Mouse (Mus musculus) cerebellum, postnatal 10 days (tissue): ENCODE data around the gene AW549877.

ENCODE experiments used
- DNase-seq, 2 experiments: peaks; one replicate each; pipeline ENCODE4 v3.0.0; 2021; ENCODE audit warnings: mixed read lengths in 2 of 2

Gene AW549877

DNA sequence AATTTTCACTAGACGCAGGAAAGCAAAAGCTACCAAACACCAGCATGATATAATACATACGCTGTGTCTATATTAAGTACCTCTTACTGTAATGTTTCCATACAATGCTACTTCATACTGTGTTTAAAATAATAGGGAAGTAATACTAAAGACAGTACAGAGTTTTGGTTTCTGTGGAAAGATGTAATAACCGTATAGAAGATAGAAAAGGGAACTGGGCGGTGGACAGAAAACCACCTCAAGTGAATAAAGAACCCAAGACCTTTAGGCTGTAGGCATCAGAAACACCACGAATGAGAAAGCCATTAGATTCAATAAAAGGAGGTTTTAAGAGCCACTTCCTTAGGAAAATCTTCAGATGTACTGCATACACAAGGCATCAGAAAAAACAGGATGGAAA, 12.8 kb downstream of the AW549877 start:
- no peak for DNase-seq

DNA sequence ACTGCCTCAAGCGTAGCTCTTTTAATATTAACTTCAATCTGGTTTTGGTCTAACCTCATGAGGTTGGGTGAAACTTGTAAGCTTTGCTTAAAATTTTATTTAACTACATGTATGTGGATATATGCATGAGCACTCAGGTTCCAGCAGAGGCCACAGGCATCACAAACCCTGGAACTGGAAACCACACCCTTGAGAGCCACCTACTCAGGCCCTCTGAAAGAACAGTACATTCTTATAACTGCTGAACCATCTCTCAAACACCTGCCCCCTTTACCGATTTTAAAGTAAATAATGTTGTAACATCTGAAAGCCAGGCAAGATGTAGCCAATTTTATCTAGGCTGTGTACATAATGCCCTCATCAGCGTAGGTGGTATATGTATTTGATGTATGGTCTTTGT, 15.7 kb downstream of the AW549877 start:
- no peak for DNase-seq

DNA sequence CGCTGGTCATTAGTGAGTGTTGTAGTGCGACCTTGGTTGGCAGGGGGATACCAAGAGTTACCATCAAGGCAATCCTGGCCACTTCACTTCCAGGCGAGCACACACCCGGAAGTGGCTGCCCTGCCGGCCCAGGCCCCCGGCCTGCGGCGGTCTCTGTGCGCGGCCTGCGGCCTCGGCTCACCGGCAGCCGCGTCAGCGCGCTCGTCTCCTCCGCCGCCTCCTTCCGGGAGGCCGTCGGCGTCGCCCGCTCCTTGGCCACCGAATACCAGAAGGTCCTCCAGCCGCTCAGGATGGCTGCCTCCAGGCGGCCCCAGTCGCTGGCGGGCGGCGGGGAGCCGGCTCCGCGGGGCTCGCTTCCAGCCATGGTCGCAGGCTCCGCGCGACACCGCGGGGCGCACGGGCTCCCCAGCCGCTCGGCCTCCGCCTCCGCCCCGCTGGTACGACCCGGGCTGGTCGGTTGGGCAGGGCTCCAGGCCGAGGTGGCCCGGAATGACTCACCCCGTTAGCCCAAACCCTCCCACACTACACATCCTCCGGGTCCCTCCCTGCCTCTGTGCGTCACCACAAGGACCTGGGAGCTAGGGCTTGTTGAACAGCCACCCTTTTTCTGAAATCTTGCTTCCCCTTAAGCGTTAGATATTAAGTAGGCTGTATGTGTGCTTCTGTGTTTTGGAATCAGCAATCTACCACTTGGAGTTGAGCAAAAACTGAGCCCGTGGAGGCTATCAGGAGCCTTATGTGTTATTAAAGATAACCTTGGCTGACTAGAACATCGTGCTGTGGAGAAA, 16.3 kb downstream of the AW549877 start, which contains the start of gene Fbxo4:
Gene Fbxo4 (minus strand): TSS at position 513 of the 788 bp plus-strand sequence.
- peak; percentile 88 to 89 for DNase-seq

DNA sequence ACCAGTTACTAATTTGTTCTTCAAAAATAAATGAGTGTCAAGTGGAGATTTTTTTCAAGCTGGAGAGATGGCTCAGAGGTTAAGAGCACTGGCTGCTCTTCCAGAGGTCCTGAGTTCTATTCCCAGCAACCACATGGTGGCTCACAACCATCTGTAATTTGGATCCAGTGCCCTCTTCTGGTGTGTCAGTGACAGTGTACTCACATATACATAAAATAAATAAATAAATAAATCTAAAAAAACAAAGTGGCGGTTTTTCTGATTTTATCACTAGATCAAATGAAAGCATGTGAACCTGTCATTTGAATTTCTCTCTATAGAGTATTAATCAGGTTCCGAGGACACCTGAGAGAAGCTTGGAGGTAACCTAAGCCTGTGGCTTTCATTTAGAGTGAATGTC, 17.3 kb downstream of the AW549877 start:
- DNase-seq, result peak; percentile 8 to 20

DNA sequence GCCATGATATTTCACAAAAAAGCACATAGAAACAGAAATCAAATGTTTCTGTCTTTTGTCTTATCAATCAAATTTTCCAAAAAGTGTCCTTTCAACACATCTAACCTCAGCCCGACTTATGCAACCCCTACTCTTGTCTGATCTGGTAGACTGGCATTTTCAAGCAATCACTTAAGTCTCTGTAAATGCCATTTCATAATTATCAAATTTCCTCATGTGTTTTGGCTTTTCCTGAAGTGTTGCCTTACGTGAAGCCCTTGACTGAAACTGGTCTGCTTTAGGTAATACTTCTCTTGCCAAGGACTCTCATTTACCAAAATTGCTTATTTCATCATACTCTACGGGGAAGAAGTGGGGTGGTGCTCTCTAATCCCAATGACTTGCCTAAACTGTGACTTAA, 22.2 kb downstream of the AW549877 start:
- no peak for DNase-seq

DNA sequence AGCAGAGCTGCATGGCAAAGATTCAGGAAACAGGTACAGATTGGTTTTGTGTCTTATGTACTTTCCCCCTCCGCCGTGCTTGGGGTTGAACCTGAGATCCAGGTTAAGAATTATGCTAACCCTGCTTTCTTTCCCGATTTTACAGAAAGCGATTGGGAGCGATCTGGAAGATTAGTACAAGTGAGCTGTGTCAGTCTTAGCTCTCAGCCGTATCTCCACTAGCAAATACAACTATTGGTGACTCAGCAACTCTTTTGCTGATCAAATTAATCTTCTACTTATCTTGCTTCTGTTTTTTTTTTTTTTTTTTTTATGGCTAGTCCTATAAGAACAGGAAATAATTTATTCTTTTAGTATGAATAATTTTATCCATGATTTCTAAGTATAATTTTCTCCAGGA, 25.4 kb downstream of the AW549877 start:
- no peak for DNase-seq

DNA sequence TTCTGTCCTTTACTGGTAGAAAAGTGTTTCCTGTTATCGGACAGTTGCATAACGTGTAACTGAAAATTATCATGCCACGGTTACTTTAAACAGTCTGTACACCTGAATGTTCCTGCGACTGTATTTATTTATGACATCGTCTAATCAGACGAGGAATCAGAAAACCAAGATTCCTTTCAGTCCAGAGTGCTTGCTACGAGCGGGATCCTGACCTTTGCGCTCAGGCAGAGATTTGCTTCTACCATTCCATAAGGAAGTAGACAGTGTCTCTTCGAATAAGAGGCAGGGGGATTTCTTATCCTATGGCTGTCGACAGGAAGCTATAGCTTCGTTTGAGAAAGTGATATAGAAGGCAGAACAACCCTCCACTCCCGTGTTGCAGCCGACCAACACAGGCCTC, 25.8 kb downstream of the AW549877 start:
- DNase-seq, result no peak

DNA sequence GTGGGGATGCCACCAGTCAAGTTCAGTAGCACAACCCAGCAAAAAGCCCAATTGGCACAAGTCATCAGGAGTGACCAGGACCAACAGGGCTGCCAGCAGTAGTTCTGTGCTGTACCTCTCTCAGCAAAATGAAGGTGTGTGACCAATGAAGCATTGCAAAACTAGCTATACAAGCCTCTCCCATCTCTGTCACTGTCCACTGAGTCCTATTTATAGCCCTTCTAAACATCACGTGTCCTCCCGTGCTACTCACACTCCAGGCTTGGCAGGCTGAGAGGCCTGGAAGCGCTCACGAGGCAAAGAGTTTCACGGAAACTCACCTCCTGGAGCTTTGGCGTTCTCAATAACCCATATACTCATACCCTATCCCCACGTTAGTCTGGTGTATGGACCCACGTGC, 33.3 kb downstream of the AW549877 start:
- DNase-seq, result peak; percentile 24 to 25

DNA sequence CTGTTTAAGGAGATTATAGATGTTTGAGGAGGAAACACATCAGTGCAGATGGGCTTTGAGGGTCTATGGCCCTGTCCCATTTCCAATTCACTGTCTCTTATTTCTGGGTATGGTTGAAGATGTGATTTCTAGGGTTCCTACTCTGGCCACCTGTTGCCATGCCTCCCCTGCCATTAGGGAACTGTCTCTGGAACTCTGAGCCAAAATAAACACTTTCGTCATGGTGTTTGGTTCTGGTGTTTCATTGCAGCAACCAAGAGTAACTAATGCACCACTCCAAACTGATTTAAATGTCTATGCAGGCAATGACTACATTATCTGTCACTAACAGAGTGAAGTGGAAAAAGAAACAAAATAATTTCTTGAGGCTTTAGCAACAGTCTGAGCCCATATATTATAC, 35.5 kb downstream of the AW549877 start:
- no peak for DNase-seq

DNA sequence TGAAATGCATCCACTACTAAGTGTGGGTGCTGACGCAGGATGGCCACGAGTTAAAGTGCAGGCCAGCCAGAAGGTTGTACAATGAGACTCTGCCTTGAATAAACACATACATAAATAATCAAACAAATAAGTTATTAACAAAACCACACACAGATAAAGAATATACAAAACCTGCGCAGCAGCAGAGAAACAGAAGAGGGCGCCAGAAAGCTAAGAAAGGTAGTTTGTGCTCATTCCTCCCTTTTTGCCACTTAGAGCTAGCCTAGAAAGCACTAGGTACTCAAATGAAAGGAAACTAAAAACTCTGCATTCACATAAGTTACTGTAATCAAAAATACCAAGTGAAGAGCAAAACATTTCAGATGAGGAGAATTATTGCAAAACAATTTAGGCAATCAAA, 37.6 kb downstream of the AW549877 start:
- DNase-seq, result peak; percentile 64 to 76

DNA sequence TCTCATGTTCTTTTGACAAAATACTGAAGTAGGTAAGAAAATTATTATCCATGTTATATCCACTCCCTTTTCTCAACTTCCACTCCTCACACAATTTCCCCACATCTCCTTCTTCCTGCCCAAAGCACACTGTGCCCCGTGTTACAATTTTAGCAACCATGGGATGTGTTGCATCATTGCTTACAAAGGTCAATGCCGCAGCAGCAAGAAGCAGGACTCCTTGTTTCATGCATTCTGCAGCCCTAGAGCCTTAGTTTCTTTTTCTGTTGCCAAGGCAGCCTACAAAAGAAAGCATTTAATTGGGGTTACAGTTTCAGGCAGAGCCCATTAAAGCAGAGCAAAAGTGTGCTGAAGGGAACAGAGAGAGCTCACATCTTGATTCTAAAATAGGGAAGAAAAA, 40.6 kb downstream of the AW549877 start:
- DNase-seq, result no peak

DNA sequence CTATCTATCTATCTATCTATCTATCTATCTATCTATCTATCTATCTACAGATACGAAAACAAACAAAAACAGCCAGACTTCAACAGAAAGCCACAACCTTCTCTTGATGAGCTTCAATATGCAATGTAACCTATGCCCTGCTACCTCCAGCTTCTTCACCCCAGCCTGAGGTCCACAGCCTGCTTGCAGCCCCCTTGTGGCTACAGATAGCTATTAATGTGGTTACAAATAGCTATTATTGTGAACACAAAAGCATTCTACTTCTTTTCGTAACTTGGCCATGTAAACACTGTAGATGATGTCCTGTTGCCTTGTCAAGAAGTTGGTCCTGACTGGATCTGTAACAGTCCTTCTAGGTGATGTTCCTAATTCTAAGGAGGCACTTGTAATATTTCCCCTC, 57.4 kb downstream of the AW549877 start:
- DNase-seq, result no peak

DNA sequence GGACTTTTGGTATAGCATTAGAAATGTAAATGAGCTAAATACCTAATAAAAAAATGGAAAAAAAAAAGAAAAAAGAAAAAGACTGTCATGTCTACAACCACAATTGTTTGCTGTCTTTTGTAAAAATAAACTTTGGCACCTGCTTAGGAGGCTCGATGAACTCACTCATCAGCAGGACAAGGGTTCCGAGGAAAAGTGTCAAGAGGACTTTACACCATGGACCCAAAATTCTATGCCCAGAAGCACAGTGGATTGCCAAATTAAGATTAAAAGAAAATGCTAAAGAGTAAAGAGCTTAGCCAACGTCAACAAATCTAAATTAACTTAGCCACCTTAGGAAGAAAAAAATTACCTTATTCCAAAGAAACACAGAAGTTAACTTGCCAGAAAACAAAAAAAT, 59.5 kb downstream of the AW549877 start:
- DNase-seq, result no peak

DNA sequence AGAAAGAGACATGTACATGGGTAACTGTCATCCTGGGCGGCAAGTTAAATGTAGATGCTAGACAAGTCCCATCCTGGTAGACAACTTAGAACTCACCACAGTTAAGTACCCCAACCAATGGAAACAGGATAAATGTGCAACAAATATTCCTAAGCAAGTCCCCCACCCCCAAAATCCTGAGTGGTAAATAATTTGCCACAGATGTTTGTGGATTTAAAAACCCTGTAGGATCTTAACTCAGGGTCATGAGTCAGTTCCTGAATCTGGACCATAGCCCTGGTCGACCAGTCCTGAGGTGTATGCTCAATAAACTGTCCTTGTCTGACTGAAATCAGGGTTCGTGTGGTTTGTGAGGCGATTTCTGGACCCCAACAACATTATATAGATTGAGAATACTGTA, 62.1 kb downstream of the AW549877 start:
- no peak for DNase-seq
